Mouse (Mus musculus): ENCODE data around the gene Vmn1r239-ps. TPM values are rescaled to one million over a fixed set of nuclear protein-coding genes. Genes with fewer than 3 reads are reported as not detected.
"Not testable (repeated sequence)": the region's sequence is repeated elsewhere in the genome, so short reads cannot be mapped to it uniquely, and the experiment has no call there.

Gene Vmn1r239-ps
- total RNA-seq (2017), result not detected in 2 replicates

GRCm38 (mm10) chrX:147453610-147454009 is at the start of gene Vmn1r239-ps:
Vmn1r239-ps (minus strand) TSS chrX:147453710.
- ATAC-seq (replicated peaks in 1 of 2; ENCODE audit: insufficient read depth in 1 of 2, low FRiP score in 2 of 2, low TSS enrichment in 1 of 2, low read depth in 1 of 2, poor library complexity in 2 of 2, severe bottlenecking in 2 of 2), result not testable (repeated sequence)

DNA sequence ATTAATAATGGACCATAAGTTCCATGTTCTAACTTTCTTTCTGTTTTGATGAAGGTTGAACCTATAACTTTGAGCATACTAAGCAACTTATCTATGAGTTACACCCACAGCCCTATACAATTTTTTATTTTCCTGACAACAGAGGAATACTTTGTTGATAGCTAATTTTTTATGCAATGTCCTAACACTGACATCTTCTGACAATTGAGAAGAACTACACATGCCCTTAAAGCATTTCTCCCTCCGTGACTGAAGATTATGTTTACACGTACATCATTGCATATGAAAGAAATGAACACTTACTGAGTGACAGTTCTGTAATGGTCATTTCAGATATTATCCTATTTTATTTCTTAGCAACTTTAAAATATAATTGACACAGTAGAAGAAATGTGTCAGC is 36.0 kb upstream of the Vmn1r239-ps start:
- no peak for ATAC-seq (replicated peaks in 1 of 2; ENCODE audit: insufficient read depth in 1 of 2, low FRiP score in 2 of 2, low TSS enrichment in 1 of 2, low read depth in 1 of 2, poor library complexity in 2 of 2, severe bottlenecking in 2 of 2)

- no peak for ATAC-seq (replicated peaks in 1 of 2; ENCODE audit: insufficient read depth in 1 of 2, low FRiP score in 2 of 2, low TSS enrichment in 1 of 2, low read depth in 1 of 2, poor library complexity in 2 of 2, severe bottlenecking in 2 of 2)
These were observed 10.1 kb downstream of the Vmn1r239-ps start for GRCm38 (mm10) chrX:147443386-147443785.

GRCm38 (mm10) chrX:147435400-147435799 is 18.1 kb downstream of the Vmn1r239-ps start:
- no peak for ATAC-seq (replicated peaks in 1 of 2; ENCODE audit: insufficient read depth in 1 of 2, low FRiP score in 2 of 2, low TSS enrichment in 1 of 2, low read depth in 1 of 2, poor library complexity in 2 of 2, severe bottlenecking in 2 of 2)

DNA sequence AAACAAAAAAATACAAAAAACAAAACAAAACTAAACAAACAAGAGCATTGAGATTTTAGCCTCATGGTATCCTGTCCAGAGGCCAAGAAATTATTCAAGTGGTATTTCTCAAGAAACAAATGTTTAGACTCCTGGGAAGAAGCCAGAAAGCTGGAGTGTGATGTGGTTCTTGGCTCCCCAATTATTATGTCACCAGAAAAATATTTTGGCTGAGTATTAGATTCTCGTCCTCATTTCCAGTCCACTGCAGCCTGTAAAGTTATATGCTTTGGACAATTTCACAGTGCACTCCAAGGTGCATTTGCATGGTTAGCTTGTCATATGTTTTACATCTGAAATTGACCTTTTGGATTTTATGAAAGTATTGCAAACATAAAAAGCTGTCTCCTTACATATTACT is 23.8 kb downstream of the Vmn1r239-ps start:
- no peak for ATAC-seq (replicated peaks in 1 of 2; ENCODE audit: insufficient read depth in 1 of 2, low FRiP score in 2 of 2, low TSS enrichment in 1 of 2, low read depth in 1 of 2, poor library complexity in 2 of 2, severe bottlenecking in 2 of 2)

GRCm38 (mm10) chrX:147429129-147429528 is 24.4 kb downstream of the Vmn1r239-ps start, which contains the start of gene Il13ra2:
Il13ra2 (minus strand) TSS chrX:147429192.
- no peak for ATAC-seq (replicated peaks in 1 of 2; ENCODE audit: insufficient read depth in 1 of 2, low FRiP score in 2 of 2, low TSS enrichment in 1 of 2, low read depth in 1 of 2, poor library complexity in 2 of 2, severe bottlenecking in 2 of 2)

Other genes with a start within 250 kb of the Vmn1r239-ps start
- not detected in 2 replicates for gene Il13ra2, start 24.5 kb downstream of the Vmn1r239-ps start, total RNA-seq (2017)
- gene Lrch2, start 100.4 kb upstream of the Vmn1r239-ps start, total RNA-seq (2017), result 2.4 and 2.9 TPM in 2 replicates

Measured in hematopoietic stem cell, adult 5-6 weeks (primary cell).